Mouse (Mus musculus) kidney, embryonic 14.5 days (tissue): ENCODE results near the gene Sh3yl1. TPM values are rescaled to one million over a fixed set of nuclear protein-coding genes. Genes with fewer than 3 reads are reported as not detected.

Source experiments
- ATAC-seq: fragments of 200-750 bp; cut with Nextera tagmentation; 2 replicates; pipeline ENCODE4 v1.8.0; 2017; ENCODE audit warnings: moderate number of reproducible peaks, mild to moderate bottlenecking, moderate TSS enrichment, moderate library complexity; ENCODE audit not compliant: low FRiP score, low TSS enrichment
- H3K27ac ChIP-seq: fragments of 300-500 bp; sonication (generic); 2 replicates; pipeline ENCODE4 v1.5.1; 2014; ENCODE audit warnings: low read depth, mild to moderate bottlenecking, low read length, moderate library complexity, mixed read lengths
- H3K27me3 ChIP-seq: fragments of 300-500 bp; sonication (generic); 2 replicates; pipeline ENCODE4 v1.6.1; 2014; ENCODE audit warnings: mild to moderate bottlenecking, low read length; ENCODE audit not compliant: control insufficient read depth, insufficient read depth
- H3K36me3 ChIP-seq: fragments of 300-500 bp; sonication (generic); 2 replicates; pipeline ENCODE4 v1.6.1; 2014; ENCODE audit warnings: low read length, mixed read lengths; ENCODE audit not compliant: control insufficient read depth, insufficient read depth
- H3K4me1 ChIP-seq: fragments of 300-500 bp; sonication (generic); 2 replicates; pipeline ENCODE4 v1.6.1; 2014; ENCODE audit warnings: low read length, mixed read lengths; ENCODE audit not compliant: control insufficient read depth, insufficient read depth
- H3K4me2 ChIP-seq: fragments of 300-500 bp; sonication (generic); replicated peaks from 2 replicates; pipeline ENCODE4 v1.6.1; 2014; ENCODE audit warnings: low read depth, mild to moderate bottlenecking, low read length
- H3K4me3 ChIP-seq: fragments of 300-500 bp; sonication (generic); 2 replicates; pipeline ENCODE4 v1.5.1; 2014; ENCODE audit warnings: mild to moderate bottlenecking, low read length
- H3K9ac ChIP-seq: fragments of 300-500 bp; sonication (generic); 2 replicates; pipeline ENCODE4 v1.6.1; 2014; ENCODE audit warnings: low read depth, mild to moderate bottlenecking, low read length, moderate library complexity
- H3K9me3 ChIP-seq: fragments of 300-500 bp; sonication (generic); 2 replicates; pipeline ENCODE4 v1.6.1; 2016; ENCODE audit warnings: low read length; ENCODE audit not compliant: control insufficient read depth
- WGBS: fragments of 180-500 bp; shearing (Covaris S2); extraction: QIAGEN DNeasy Blood & Tissue Kit; methylation state at CpG from one replicate; pipeline ENCODE4 v1.1.7; 2014; 5-methylcytosine and 5-hydroxymethylcytosine counted together
- polyA plus RNA-seq: library from polyadenylated mRNA; unstranded; fragments of >200 nt; fragmentation: Nextera tagmentation; extraction: Ambion mirVana; gene quantifications from 2 replicates; pipeline ENCODE4 v1.2.1, GENCODE M21; 2014

The Sh3yl1 gene
- polyA plus RNA-seq = 22.9 and 23.0 TPM in 2 replicates

- Histone ChIP-seq H3K9ac (peak within 1 kb of the TSS; percentile 81), H3K27ac (peak within 1 kb of the TSS; percentile 48; the same call in 1 of the 2 replicates), H3K4me1 (peaks cover 10% of the 10 kb centered on the region), H3K27me3 (no peaks in the 10 kb centered on the region), H3K9me3 (no peaks in the 10 kb centered on the region), H3K4me2 (peak within 1 kb of the TSS; percentile 95), H3K36me3 (no peaks in the 10 kb centered on the region; the same call in 1 of the 2 replicates), H3K4me3 (peak within 1 kb of the TSS; percentile 73)
- peak; percentile 97 for ATAC-seq
- under 1% methylated on average over 52 of the region's 52 CpGs for WGBS
These were observed at the start of gene Sh3yl1, which contains the start of gene Acp1 for GRCm38 (mm10) chr12:30911261-30912047. TSS of gene Sh3yl1 (plus strand) at chr12:30911668. TSS of gene Acp1 (minus strand) at chr12:30911589.

GRCm38 (mm10) chr12:30864347-30864746, 47.1 kb upstream of the Sh3yl1 start:
- H3K9me3 ChIP-seq = no peaks in the 10 kb centered on the region
- no peak overlapping the region for H3K4me2 ChIP-seq
- no peaks in the 10 kb centered on the region for H3K4me1 ChIP-seq
- H3K27me3 ChIP-seq = no peaks in the 10 kb centered on the region
- H3K36me3 ChIP-seq = no peaks in the 10 kb centered on the region
- H3K27ac ChIP-seq = no peak overlapping the region
- H3K4me3 ChIP-seq = no peak overlapping the region
- no peak for ATAC-seq
- WGBS = 65% methylated on average over 2 of the region's 2 CpGs
- H3K9ac ChIP-seq = no peak overlapping the region

DNA sequence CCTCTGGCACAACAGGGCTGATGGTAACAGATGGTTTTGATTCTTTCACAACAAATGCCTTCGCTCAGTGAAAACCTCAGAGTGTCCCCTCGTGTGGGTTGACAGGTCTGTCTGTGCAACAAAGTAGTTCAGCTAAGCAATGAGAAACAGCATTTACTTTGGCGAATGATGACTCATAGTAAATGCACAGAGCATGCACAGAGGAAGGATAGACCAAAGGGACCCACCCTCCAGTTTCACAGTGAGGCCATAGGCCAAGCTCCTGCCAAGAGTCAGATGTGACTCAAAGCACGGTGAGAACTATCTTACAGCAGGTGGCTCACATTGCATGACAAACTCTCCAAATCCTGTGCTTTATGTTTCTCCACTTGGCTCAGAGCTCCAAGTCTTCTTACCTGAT, 45.7 kb upstream of the Sh3yl1 start:
- Histone ChIP-seq H3K27me3 (no peaks in the 10 kb centered on the region), H3K27ac (no peak overlapping the region), H3K36me3 (no peaks in the 10 kb centered on the region), H3K4me1 (no peaks in the 10 kb centered on the region), H3K4me2 (no peak overlapping the region), H3K9ac (no peak overlapping the region), H3K9me3 (no peaks in the 10 kb centered on the region), H3K4me3 (no peak overlapping the region)
- no peak for ATAC-seq
- WGBS = 74% methylated on average over 4 of the region's 4 CpGs

GRCm38 (mm10) chr12:30879447-30879846, 32.0 kb upstream of the Sh3yl1 start:
- peaks cover 23% of the 10 kb centered on the region for H3K27me3 ChIP-seq
- ATAC-seq = no peak
- H3K4me3 ChIP-seq = no peak overlapping the region

DNA sequence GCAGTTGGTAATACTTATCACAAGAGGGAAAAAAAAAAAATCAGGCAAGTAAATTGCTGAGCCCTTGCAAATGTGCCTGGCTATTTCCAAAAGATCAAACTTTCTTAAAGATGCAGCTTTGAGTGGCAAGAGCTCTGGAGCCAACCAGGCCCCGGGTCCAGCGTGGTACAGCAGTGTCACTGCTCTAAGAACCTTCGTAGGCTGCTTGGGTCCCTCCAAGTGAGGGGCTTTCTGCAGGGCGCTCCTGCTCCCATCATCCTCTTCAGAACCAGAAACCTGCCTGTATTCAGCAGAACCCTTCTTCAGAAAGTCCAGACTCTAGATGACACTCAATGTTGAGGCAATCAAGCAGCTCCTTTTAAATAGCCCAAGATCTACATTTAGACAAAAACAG, 27.9 kb upstream of the Sh3yl1 start:
- WGBS = 15% methylated on average over 4 of the region's 4 CpGs
- peak overlapping the region; percentile 97 for H3K4me2 ChIP-seq
- ATAC-seq = 0 out of 2 replicates have a peak, but pooled peaks have one; percentile 41
- peak overlapping the region; percentile 54 for H3K4me3 ChIP-seq
- H3K9ac ChIP-seq = no peak overlapping the region
- H3K9me3 ChIP-seq = no peaks in the 10 kb centered on the region
- H3K27me3 ChIP-seq = peaks cover 40% of the 10 kb centered on the region
- H3K36me3 ChIP-seq = no peaks in the 10 kb centered on the region
- H3K4me1 ChIP-seq = peaks cover 10% of the 10 kb centered on the region; the same call in 1 of the 2 replicates
- no peak overlapping the region for H3K27ac ChIP-seq

More at GRCm38 (mm10) chr12:30879447-30879846, 32.0 kb upstream of the Sh3yl1 start:
- Histone ChIP-seq H3K27ac (no peak overlapping the region), H3K4me2 (no peak overlapping the region), H3K4me1 (peaks cover 5% of the 10 kb centered on the region; the same call in 1 of the 2 replicates), H3K9ac (no peak overlapping the region), H3K9me3 (no peaks in the 10 kb centered on the region), H3K36me3 (no peaks in the 10 kb centered on the region)
- 72% methylated on average over 6 of the region's 6 CpGs for WGBS

- Histone ChIP-seq H3K4me2 (peak within 1 kb of the TSS; percentile 97), H3K27ac (no peak within 1 kb of the TSS), H3K9ac (peak within 1 kb of the TSS; percentile 42; the same call in 1 of the 2 replicates), H3K9me3 (no peaks in the 10 kb centered on the region), H3K4me1 (peaks cover 10% of the 10 kb centered on the region; the same call in 1 of the 2 replicates), H3K4me3 (peak within 1 kb of the TSS; percentile 54), H3K36me3 (no peaks in the 10 kb centered on the region), H3K27me3 (peaks cover 40% of the 10 kb centered on the region)
- peak; percentile 75; the same call in 1 of the 2 replicates for ATAC-seq
- 1% methylated on average over 56 of the region's 58 CpGs for WGBS
These were observed 27.4 kb upstream of the Sh3yl1 start, which contains the start of gene Alkal2 for GRCm38 (mm10) chr12:30883986-30884621. TSS of gene Alkal2 (plus strand) at chr12:30884322.

DNA sequence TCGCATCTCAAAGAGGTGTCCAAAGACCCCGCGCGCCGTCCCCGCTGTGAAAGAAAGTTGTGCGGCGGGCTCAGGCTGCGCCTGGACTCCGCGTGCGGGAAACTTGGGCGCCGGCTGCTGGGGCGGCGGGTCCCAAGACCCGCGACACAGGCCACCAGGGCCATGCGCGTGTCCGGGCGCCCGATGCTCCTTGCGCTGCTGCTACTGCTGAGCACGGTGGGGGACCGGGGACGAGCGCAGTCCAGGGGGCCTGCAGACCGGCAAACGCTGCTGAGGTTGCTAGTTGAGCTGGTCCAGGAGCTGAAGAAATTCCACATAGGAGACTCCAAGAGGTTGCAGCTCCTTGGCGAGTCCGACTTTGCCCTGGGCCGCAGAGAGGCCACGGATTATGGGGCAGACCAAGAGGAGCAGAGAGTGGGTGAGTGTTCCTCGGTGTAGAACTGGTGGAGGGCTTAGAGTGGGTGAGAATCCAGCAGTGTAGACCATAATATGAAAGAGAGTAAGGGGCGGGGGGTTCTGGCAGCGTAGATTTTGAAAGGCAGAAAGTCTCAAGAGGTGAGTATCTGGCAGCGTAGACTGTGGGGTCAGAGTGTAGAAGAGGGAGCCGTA, 26.7 kb upstream of the Sh3yl1 start:
- Histone ChIP-seq H3K9me3 (no peaks in the 10 kb centered on the region), H3K9ac (peak overlapping the region; percentile 42; the same call in 1 of the 2 replicates), H3K27me3 (peaks cover 40% of the 10 kb centered on the region), H3K4me1 (peaks cover 10% of the 10 kb centered on the region; the same call in 1 of the 2 replicates), H3K4me2 (peak overlapping the region; percentile 97), H3K36me3 (no peaks in the 10 kb centered on the region), H3K27ac (no peak overlapping the region), H3K4me3 (peak overlapping the region; percentile 54)
- ATAC-seq = peak; percentile 57; the same call in 1 of the 2 replicates
- WGBS = 8% methylated on average over 35 of the region's 39 CpGs

- H3K27me3 ChIP-seq = peaks cover 40% of the 10 kb centered on the region
- 80% methylated on average over 6 of the region's 6 CpGs for WGBS
- no peak for ATAC-seq
These were observed 25.6 kb upstream of the Sh3yl1 start for GRCm38 (mm10) chr12:30885891-30886290.

More at GRCm38 (mm10) chr12:30885891-30886290, 25.6 kb upstream of the Sh3yl1 start:
- H3K9me3 ChIP-seq = no peaks in the 10 kb centered on the region
- H3K4me3 ChIP-seq = no peak overlapping the region
- no peak overlapping the region for H3K27ac ChIP-seq
- peaks cover 10% of the 10 kb centered on the region; the same call in 1 of the 2 replicates for H3K4me1 ChIP-seq
- H3K36me3 ChIP-seq = no peaks in the 10 kb centered on the region
- no peak overlapping the region for H3K4me2 ChIP-seq
- H3K9ac ChIP-seq = no peak overlapping the region
